Mouse (Mus musculus): ENCODE measurements around the gene Spaca4. TPM values are rescaled to one million over a fixed set of nuclear protein-coding genes. Genes with fewer than 3 reads are reported as not detected.

Spaca4 gene
- polyA plus RNA-seq (2012; rRNA removed) = not detected in 2 replicates

GRCm38 (mm10) chr7:45725713-45726112, at the start of gene Spaca4:
Spaca4 (minus strand) TSS chr7:45725813.
- DNase-seq (ENCODE audit: low read depth) = no peak
- no peak for TF ChIP-seq CTCF (IDR thresholded peaks at IDR 0.05; ENCODE audit: borderline replicate concordance, extremely low read depth, insufficient read depth, insufficient read length)
- no peak for TF ChIP-seq POLR2A (IDR thresholded peaks at IDR 0.05; ENCODE audit: borderline replicate concordance, extremely low read depth, insufficient read depth, insufficient read length, poor library complexity, severe bottlenecking)

GRCm38 (mm10) chr7:45775237-45775636, 49.6 kb upstream of the Spaca4 start:
- no peak for TF ChIP-seq POLR2A (IDR thresholded peaks at IDR 0.05; ENCODE audit: borderline replicate concordance, extremely low read depth, insufficient read depth, insufficient read length, poor library complexity, severe bottlenecking)
- no peak for TF ChIP-seq CTCF (IDR thresholded peaks at IDR 0.05; ENCODE audit: borderline replicate concordance, extremely low read depth, insufficient read depth, insufficient read length)
- DNase-seq (ENCODE audit: low read depth) = no peak

DNA sequence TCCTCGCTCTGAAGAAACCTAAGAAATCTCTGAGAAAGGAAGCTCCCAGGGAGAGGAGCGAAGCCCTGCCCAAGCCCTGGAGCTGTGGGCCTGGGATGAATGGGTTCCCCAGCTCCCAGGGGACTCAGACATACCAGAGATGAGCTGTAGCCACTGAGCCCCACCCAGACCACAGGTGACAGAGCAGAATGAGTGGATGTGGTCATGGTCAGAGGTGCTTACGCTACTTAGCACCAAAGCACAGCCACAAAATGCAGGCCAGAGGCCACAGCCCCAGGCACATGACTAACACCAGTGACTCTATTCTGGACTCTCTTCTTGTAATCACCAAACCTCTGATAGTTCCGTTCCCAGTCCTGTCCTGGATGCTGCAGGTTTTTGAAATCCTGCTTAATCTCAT, 45.5 kb upstream of the Spaca4 start:
- TF ChIP-seq POLR2A (IDR thresholded peaks at IDR 0.05; ENCODE audit: borderline replicate concordance, extremely low read depth, insufficient read depth, insufficient read length, poor library complexity, severe bottlenecking) (no peak), CTCF (IDR thresholded peaks at IDR 0.05; ENCODE audit: borderline replicate concordance, extremely low read depth, insufficient read depth, insufficient read length) (no peak)
- DNase-seq (ENCODE audit: low read depth) = no peak

- TF ChIP-seq CTCF (IDR thresholded peaks at IDR 0.05; ENCODE audit: borderline replicate concordance, extremely low read depth, insufficient read depth, insufficient read length) (no peak), POLR2A (IDR thresholded peaks at IDR 0.05; ENCODE audit: borderline replicate concordance, extremely low read depth, insufficient read depth, insufficient read length, poor library complexity, severe bottlenecking) (no peak)
These were observed 44.9 kb upstream of the Spaca4 start for GRCm38 (mm10) chr7:45770427-45771082.

DNA sequence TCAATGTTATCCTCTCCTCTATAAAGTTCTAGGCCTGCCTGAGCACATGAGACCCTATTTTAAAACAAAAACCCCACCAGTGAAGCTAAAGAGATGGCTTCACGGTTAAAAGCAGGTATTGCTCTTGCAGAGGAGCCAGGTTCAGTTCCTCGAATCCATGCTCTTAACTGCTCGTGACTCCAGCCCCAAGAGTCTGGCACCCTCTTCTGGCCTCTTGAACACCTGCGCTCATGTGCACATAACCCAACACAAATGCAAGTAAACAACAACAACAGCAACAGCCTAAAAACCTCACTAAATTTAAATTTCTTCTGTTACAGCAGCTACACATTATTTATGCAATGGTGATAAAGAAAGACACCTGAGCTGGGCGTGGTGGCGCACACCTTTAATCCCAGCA, 41.9 kb upstream of the Spaca4 start:
- TF ChIP-seq POLR2A (IDR thresholded peaks at IDR 0.05; ENCODE audit: borderline replicate concordance, extremely low read depth, insufficient read depth, insufficient read length, poor library complexity, severe bottlenecking) (no peak), CTCF (IDR thresholded peaks at IDR 0.05; ENCODE audit: borderline replicate concordance, extremely low read depth, insufficient read depth, insufficient read length) (no peak)
- no peak for DNase-seq (ENCODE audit: low read depth)

More at GRCm38 (mm10) chr7:45770427-45771082, 44.9 kb upstream of the Spaca4 start:
- no peak for DNase-seq (ENCODE audit: low read depth)

GRCm38 (mm10) chr7:45766764-45767163, 41.2 kb upstream of the Spaca4 start:
- TF ChIP-seq POLR2A (IDR thresholded peaks at IDR 0.05; ENCODE audit: borderline replicate concordance, extremely low read depth, insufficient read depth, insufficient read length, poor library complexity, severe bottlenecking) (no peak), CTCF (IDR thresholded peaks at IDR 0.05; ENCODE audit: borderline replicate concordance, extremely low read depth, insufficient read depth, insufficient read length) (no peak)
- no peak for DNase-seq (ENCODE audit: low read depth)

GRCm38 (mm10) chr7:45765995-45766394, 40.4 kb upstream of the Spaca4 start:
- TF ChIP-seq CTCF (IDR thresholded peaks at IDR 0.05; ENCODE audit: borderline replicate concordance, extremely low read depth, insufficient read depth, insufficient read length) (no peak), POLR2A (IDR thresholded peaks at IDR 0.05; ENCODE audit: borderline replicate concordance, extremely low read depth, insufficient read depth, insufficient read length, poor library complexity, severe bottlenecking) (no peak)
- DNase-seq (ENCODE audit: low read depth) = no peak

DNA sequence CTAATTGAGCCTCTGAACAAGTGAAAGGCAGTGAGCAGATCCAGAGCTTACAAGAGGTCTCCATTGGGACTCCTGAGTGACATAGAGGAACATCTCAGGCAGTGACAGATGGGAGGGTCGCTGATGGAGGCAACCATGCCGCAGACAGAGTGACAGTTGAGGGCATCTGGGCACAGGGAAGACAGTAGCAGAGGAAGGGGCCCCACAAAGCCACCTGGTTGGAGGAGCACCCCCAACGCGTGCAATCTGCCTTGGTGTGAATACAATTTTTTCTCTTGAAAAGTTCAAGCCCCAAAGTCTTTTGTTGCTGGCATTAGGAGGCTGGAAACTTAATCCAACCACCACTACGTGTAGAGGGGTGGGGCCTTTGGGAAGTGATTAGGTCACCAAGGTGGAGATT, 34.5 kb upstream of the Spaca4 start:
- DNase-seq (ENCODE audit: low read depth) = no peak
- no peak for TF ChIP-seq CTCF (IDR thresholded peaks at IDR 0.05; ENCODE audit: borderline replicate concordance, extremely low read depth, insufficient read depth, insufficient read length)
- TF ChIP-seq POLR2A (IDR thresholded peaks at IDR 0.05; ENCODE audit: borderline replicate concordance, extremely low read depth, insufficient read depth, insufficient read length, poor library complexity, severe bottlenecking) = no peak

- TF ChIP-seq POLR2A (IDR thresholded peaks at IDR 0.05; ENCODE audit: borderline replicate concordance, extremely low read depth, insufficient read depth, insufficient read length, poor library complexity, severe bottlenecking) = no peak
- no peak for TF ChIP-seq CTCF (IDR thresholded peaks at IDR 0.05; ENCODE audit: borderline replicate concordance, extremely low read depth, insufficient read depth, insufficient read length)
- no peak for DNase-seq (ENCODE audit: low read depth)
These were observed 33.8 kb upstream of the Spaca4 start for GRCm38 (mm10) chr7:45759400-45759799.

DNA sequence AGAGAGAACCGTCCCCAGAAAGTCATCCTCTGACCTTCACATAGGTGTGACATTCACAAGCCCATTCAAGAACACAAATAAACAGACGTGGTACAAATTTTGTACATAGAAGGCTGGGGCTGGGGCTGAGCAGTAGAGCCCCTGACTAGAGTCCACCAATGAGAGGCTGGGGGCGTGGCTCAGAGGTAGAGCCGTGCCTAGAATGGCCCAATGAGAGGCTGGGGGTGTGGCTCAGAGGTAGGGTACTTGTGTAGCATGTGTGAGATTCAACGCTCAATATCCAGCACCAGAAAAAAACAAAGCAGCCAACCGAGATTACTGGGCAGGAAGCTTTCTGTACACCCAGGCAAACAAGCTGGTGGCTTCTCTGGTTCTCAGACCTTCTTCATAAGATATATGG, 30.1 kb upstream of the Spaca4 start:
- DNase-seq (ENCODE audit: low read depth) = no peak
- TF ChIP-seq POLR2A (IDR thresholded peaks at IDR 0.05; ENCODE audit: borderline replicate concordance, extremely low read depth, insufficient read depth, insufficient read length, poor library complexity, severe bottlenecking) = no peak
- no peak for TF ChIP-seq CTCF (IDR thresholded peaks at IDR 0.05; ENCODE audit: borderline replicate concordance, extremely low read depth, insufficient read depth, insufficient read length)

- no peak for DNase-seq (ENCODE audit: low read depth)
- TF ChIP-seq CTCF (IDR thresholded peaks at IDR 0.05; ENCODE audit: borderline replicate concordance, extremely low read depth, insufficient read depth, insufficient read length) (no peak), POLR2A (IDR thresholded peaks at IDR 0.05; ENCODE audit: borderline replicate concordance, extremely low read depth, insufficient read depth, insufficient read length, poor library complexity, severe bottlenecking) (no peak)
These were observed 24.5 kb upstream of the Spaca4 start for GRCm38 (mm10) chr7:45750162-45750561.

DNA sequence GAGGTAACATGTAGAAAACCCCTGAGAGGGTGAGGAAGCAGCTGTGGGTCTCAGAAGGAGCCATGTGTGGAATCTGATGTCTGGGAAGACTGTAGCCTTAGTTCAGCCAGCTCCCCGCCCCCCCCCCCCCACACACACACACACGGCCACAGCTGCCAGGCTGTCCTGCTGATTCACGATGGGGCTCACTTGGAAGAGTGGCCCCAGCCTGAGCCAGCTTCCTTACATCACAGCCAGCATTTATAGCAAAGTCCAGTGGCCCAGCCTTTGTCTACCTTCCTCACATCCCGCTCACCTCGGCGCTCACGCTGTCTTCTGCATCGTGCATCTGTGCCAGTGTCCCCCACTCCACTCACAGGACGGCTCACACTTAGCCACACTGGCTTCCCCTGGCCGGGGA, 23.8 kb upstream of the Spaca4 start:
- peak; percentile 16 for DNase-seq (ENCODE audit: low read depth)
- TF ChIP-seq POLR2A (IDR thresholded peaks at IDR 0.05; ENCODE audit: borderline replicate concordance, extremely low read depth, insufficient read depth, insufficient read length, poor library complexity, severe bottlenecking) (no peak), CTCF (IDR thresholded peaks at IDR 0.05; ENCODE audit: borderline replicate concordance, extremely low read depth, insufficient read depth, insufficient read length) (no peak)
